Mouse (Mus musculus) limb, embryonic 11.5 days (tissue): ENCODE results near the gene Ror1. TPM values are rescaled to one million over a fixed set of nuclear protein-coding genes. Genes with fewer than 3 reads are reported as not detected.

Source experiments
- ATAC-seq: fragments of 200-750 bp; cut with Nextera tagmentation; 2 replicates; pipeline ENCODE4 v1.8.0; 2017; ENCODE audit warnings: low read depth; ENCODE audit not compliant: insufficient number of reproducible peaks, low FRiP score, low TSS enrichment
- DNase-seq: peaks from one replicate; pipeline ENCODE4 v3.0.0-alpha.2; 2015; ENCODE audit warnings: low spot score
- H3K27ac ChIP-seq: fragments of 300-500 bp; sonication (generic); replicated peaks from 2 replicates; pipeline ENCODE4 v1.5.1; 2014; ENCODE audit warnings: low read depth, mild to moderate bottlenecking, low read length
- H3K27me3 ChIP-seq: fragments of 300-500 bp; sonication (generic); 2 replicates; pipeline ENCODE4 v1.6.1; 2014; ENCODE audit warnings: mild to moderate bottlenecking, low read length, mixed read lengths; ENCODE audit not compliant: control insufficient read depth, insufficient read depth
- H3K36me3 ChIP-seq: fragments of 300-500 bp; sonication (generic); 2 replicates; pipeline ENCODE4 v1.6.1; 2014; ENCODE audit warnings: mild to moderate bottlenecking, low read length, moderate library complexity, mixed read lengths; ENCODE audit not compliant: control insufficient read depth, insufficient read depth
- H3K4me1 ChIP-seq: fragments of 300-500 bp; sonication (generic); 2 replicates; pipeline ENCODE4 v1.6.1; 2014; ENCODE audit warnings: low read length, mixed read lengths; ENCODE audit not compliant: control insufficient read depth, insufficient read depth
- H3K4me2 ChIP-seq: fragments of 300-500 bp; sonication (generic); 2 replicates; pipeline ENCODE4 v1.6.1; 2014; ENCODE audit warnings: low read depth, mild to moderate bottlenecking, moderate library complexity; ENCODE audit not compliant: severe bottlenecking
- H3K4me3 ChIP-seq: fragments of 300-500 bp; sonication (generic); 2 replicates; pipeline ENCODE4 v1.5.1; 2014; ENCODE audit warnings: low read depth, low read length
- H3K9ac ChIP-seq: fragments of 300-500 bp; sonication (generic); 2 replicates; pipeline ENCODE4 v1.6.1; 2014; ENCODE audit warnings: mild to moderate bottlenecking, low read length
- H3K9me3 ChIP-seq: fragments of 300-500 bp; sonication (generic); 2 replicates; pipeline ENCODE4 v1.6.1; 2016; ENCODE audit warnings: low read length; ENCODE audit not compliant: control insufficient read depth
- WGBS: fragments of 180-500 bp; shearing (Covaris S2); extraction: QIAGEN DNeasy Blood & Tissue Kit; methylation state at CpG from one replicate; pipeline ENCODE4 v1.1.7; 2014; 5-methylcytosine and 5-hydroxymethylcytosine counted together
- polyA plus RNA-seq: library from polyadenylated mRNA; unstranded; fragments of >200 nt; fragmentation: Nextera tagmentation; extraction: Ambion mirVana; gene quantifications from 2 replicates; pipeline ENCODE4 v1.2.1, GENCODE M21; 2014

Ror1 gene
- polyA plus RNA-seq, 1 experiment from 2014 or later, result 12.6 TPM

- H3K4me1 ChIP-seq, result no peaks in the 10 kb centered on the region
- no peaks in the 10 kb centered on the region for H3K36me3 ChIP-seq
- DNase-seq (no peak), ATAC-seq (no peak)
- no peaks in the 10 kb centered on the region for H3K27me3 ChIP-seq
- no peak overlapping the region for H3K4me3 ChIP-seq
- no peak overlapping the region for H3K4me2 ChIP-seq
- 96% methylated on average over 1 of the region's 1 CpGs for WGBS
- H3K9ac ChIP-seq, result no peak overlapping the region
- no peak overlapping the region for H3K27ac ChIP-seq
- H3K9me3 ChIP-seq, result no peaks in the 10 kb centered on the region
These were observed 168.3 kb downstream of the Ror1 start for GRCm38 (mm10) chr4:100263917-100264316.

GRCm38 (mm10) chr4:100271059-100271735 lies 175.6 kb downstream of the Ror1 start:
- H3K9me3 ChIP-seq, result no peaks in the 10 kb centered on the region
- no peaks in the 10 kb centered on the region for H3K4me1 ChIP-seq
- no peak overlapping the region for H3K4me2 ChIP-seq
- ATAC-seq (no peak), DNase-seq (no peak)
- H3K27ac ChIP-seq, result no peak overlapping the region
- no peaks in the 10 kb centered on the region for H3K36me3 ChIP-seq
- no peaks in the 10 kb centered on the region for H3K27me3 ChIP-seq
- no peak overlapping the region for H3K4me3 ChIP-seq
- 79% methylated on average over 10 of the region's 10 CpGs for WGBS
- H3K9ac ChIP-seq, result no peak overlapping the region

- H3K4me2 ChIP-seq, result no peak overlapping the region
- no peak overlapping the region for H3K9ac ChIP-seq
- no peaks in the 10 kb centered on the region for H3K27me3 ChIP-seq
- no peaks in the 10 kb centered on the region for H3K9me3 ChIP-seq
- ATAC-seq (no peak), DNase-seq (no peak)
- no peak overlapping the region for H3K27ac ChIP-seq
- WGBS, result 70% methylated on average over 6 of the region's 6 CpGs
- no peak overlapping the region for H3K4me3 ChIP-seq
- H3K4me1 ChIP-seq, result no peaks in the 10 kb centered on the region
- no peaks in the 10 kb centered on the region for H3K36me3 ChIP-seq
These were observed 176.1 kb downstream of the Ror1 start for GRCm38 (mm10) chr4:100271736-100272127.

GRCm38 (mm10) chr4:100273356-100273755 lies 177.8 kb downstream of the Ror1 start:
- DNase-seq, result no peak
- H3K9ac ChIP-seq, result no peak overlapping the region
- no peak overlapping the region for H3K4me3 ChIP-seq
- H3K27ac ChIP-seq, result no peak overlapping the region
- WGBS, result 91% methylated on average over 3 of the region's 3 CpGs
- H3K36me3 ChIP-seq, result no peaks in the 10 kb centered on the region
- H3K27me3 ChIP-seq, result no peaks in the 10 kb centered on the region
- ATAC-seq, result no peak
- no peak overlapping the region for H3K4me2 ChIP-seq
- no peaks in the 10 kb centered on the region for H3K4me1 ChIP-seq
- no peaks in the 10 kb centered on the region for H3K9me3 ChIP-seq

- Histone ChIP-seq H3K27me3 (no peaks in the 10 kb centered on the region), H3K27ac (no peak overlapping the region), H3K4me1 (no peaks in the 10 kb centered on the region), H3K4me2 (no peak overlapping the region), H3K9ac (no peak overlapping the region), H3K36me3 (no peaks in the 10 kb centered on the region), H3K9me3 (no peaks in the 10 kb centered on the region), H3K4me3 (no peak overlapping the region)
- no peak for DNase-seq
- 88% methylated on average over 4 of the region's 4 CpGs for WGBS
- no peak for ATAC-seq
These were observed 178.4 kb downstream of the Ror1 start for GRCm38 (mm10) chr4:100273807-100274480.

- no peaks in the 10 kb centered on the region for H3K27me3 ChIP-seq
- H3K36me3 ChIP-seq, result no peaks in the 10 kb centered on the region
- WGBS, result 60% methylated on average over 7 of the region's 7 CpGs
- DNase-seq, result no peak
- no peak overlapping the region for H3K4me3 ChIP-seq
- ATAC-seq, result no peak
- H3K4me1 ChIP-seq, result no peaks in the 10 kb centered on the region
- no peak overlapping the region for H3K9ac ChIP-seq
- H3K4me2 ChIP-seq, result no peak overlapping the region
- H3K27ac ChIP-seq, result no peak overlapping the region
- no peaks in the 10 kb centered on the region for H3K9me3 ChIP-seq
These were observed 180.9 kb downstream of the Ror1 start for GRCm38 (mm10) chr4:100276482-100276881.

- Histone ChIP-seq H3K4me3 (no peak overlapping the region), H3K27me3 (no peaks in the 10 kb centered on the region), H3K4me1 (no peaks in the 10 kb centered on the region), H3K9me3 (no peaks in the 10 kb centered on the region), H3K36me3 (no peaks in the 10 kb centered on the region), H3K27ac (no peak overlapping the region), H3K4me2 (no peak overlapping the region), H3K9ac (no peak overlapping the region)
- 84% methylated on average over 1 of the region's 1 CpGs for WGBS
- no peak for ATAC-seq
- no peak for DNase-seq
These were observed 181.4 kb downstream of the Ror1 start for GRCm38 (mm10) chr4:100276970-100277369.

GRCm38 (mm10) chr4:100283171-100283880 lies 187.7 kb downstream of the Ror1 start:
- 77% methylated on average over 8 of the region's 8 CpGs for WGBS
- no peak overlapping the region for H3K4me2 ChIP-seq
- H3K9ac ChIP-seq, result no peak overlapping the region
- no peaks in the 10 kb centered on the region for H3K36me3 ChIP-seq
- no peaks in the 10 kb centered on the region for H3K27me3 ChIP-seq
- no peak for ATAC-seq
- H3K4me3 ChIP-seq, result no peak overlapping the region
- DNase-seq, result no peak
- no peaks in the 10 kb centered on the region for H3K9me3 ChIP-seq
- H3K4me1 ChIP-seq, result no peaks in the 10 kb centered on the region
- H3K27ac ChIP-seq, result no peak overlapping the region
